Mouse (Mus musculus): ENCODE measurements around the gene Mapk12. TPM values are rescaled to one million over a fixed set of nuclear protein-coding genes. Genes with fewer than 3 reads are reported as not detected.

Mapk12 gene
- polyA plus RNA-seq, 1 experiment from 2014 or later: 23.0 TPM

GRCm38 (mm10) chr15:89106073-89106472 is 34.4 kb downstream of the Mapk12 start:
- Histone ChIP-seq H3K9ac (ENCODE audit: low read length) (no peak overlapping the region), H3K27ac (replicated peaks in 1 of 2; ENCODE audit: control insufficient read depth in 1 of 2, insufficient read depth in 1 of 2, low read depth in 2 of 2, low read length in 2 of 2) (no peak overlapping the region), H3K27me3 (ENCODE audit: control insufficient read depth, insufficient read depth, low read length) (no peaks in the 10 kb centered on the region), H3K4me2 (ENCODE audit: low read length) (no peak overlapping the region), H3K4me1 (ENCODE audit: control insufficient read depth in 2 of 2, insufficient read depth in 2 of 2, low read length in 2 of 2) (no peaks in the 10 kb centered on the region), H3K4me3 (ENCODE audit: control insufficient read depth in 1 of 2, insufficient read depth in 1 of 2, low read depth in 1 of 2, low read length in 2 of 2) (no peak overlapping the region), H3K36me3 (ENCODE audit: control insufficient read depth, insufficient read depth, low read length) (peaks cover 100% of the 10 kb centered on the region), H3K9me3 (ENCODE audit: control insufficient read depth, low read length) (no peaks in the 10 kb centered on the region)
- 87% methylated on average over 13 of the region's 13 CpGs for WGBS
- ATAC-seq (ENCODE audit: insufficient number of reproducible peaks, insufficient read depth, low FRiP score, low read depth): no peak

- Histone ChIP-seq H3K4me2 (ENCODE audit: low read length) (no peak overlapping the region), H3K9ac (ENCODE audit: low read length) (no peak overlapping the region), H3K27me3 (ENCODE audit: control insufficient read depth, insufficient read depth, low read length) (no peaks in the 10 kb centered on the region), H3K4me3 (ENCODE audit: control insufficient read depth in 1 of 2, insufficient read depth in 1 of 2, low read depth in 1 of 2, low read length in 2 of 2) (no peak overlapping the region), H3K36me3 (ENCODE audit: control insufficient read depth, insufficient read depth, low read length) (peaks cover 100% of the 10 kb centered on the region), H3K9me3 (ENCODE audit: control insufficient read depth, low read length) (no peaks in the 10 kb centered on the region), H3K4me1 (ENCODE audit: control insufficient read depth in 2 of 2, insufficient read depth in 2 of 2, low read length in 2 of 2) (no peaks in the 10 kb centered on the region), H3K27ac (replicated peaks in 1 of 2; ENCODE audit: control insufficient read depth in 1 of 2, insufficient read depth in 1 of 2, low read depth in 2 of 2, low read length in 2 of 2) (no peak overlapping the region)
- 96% methylated on average over 8 of the region's 8 CpGs for WGBS
- no peak for ATAC-seq (ENCODE audit: insufficient number of reproducible peaks, insufficient read depth, low FRiP score, low read depth)
Observed at GRCm38 (mm10) chr15:89104425-89104824, 36.1 kb downstream of the Mapk12 start.

- peaks cover 100% of the 10 kb centered on the region for H3K36me3 ChIP-seq (ENCODE audit: control insufficient read depth, insufficient read depth, low read length)
- H3K4me2 ChIP-seq (ENCODE audit: low read length): no peak overlapping the region
- H3K27ac ChIP-seq (replicated peaks in 1 of 2; ENCODE audit: control insufficient read depth in 1 of 2, insufficient read depth in 1 of 2, low read depth in 2 of 2, low read length in 2 of 2): no peak overlapping the region
- 88% methylated on average over 10 of the region's 10 CpGs for WGBS
- no peak overlapping the region for H3K9ac ChIP-seq (ENCODE audit: low read length)
- ATAC-seq (ENCODE audit: insufficient number of reproducible peaks, insufficient read depth, low FRiP score, low read depth): no peak
- H3K4me3 ChIP-seq (ENCODE audit: control insufficient read depth in 1 of 2, insufficient read depth in 1 of 2, low read depth in 1 of 2, low read length in 2 of 2): no peak overlapping the region
- no peaks in the 10 kb centered on the region for H3K9me3 ChIP-seq (ENCODE audit: control insufficient read depth, low read length)
- H3K4me1 ChIP-seq (ENCODE audit: control insufficient read depth in 2 of 2, insufficient read depth in 2 of 2, low read length in 2 of 2): no peaks in the 10 kb centered on the region
- H3K27me3 ChIP-seq (ENCODE audit: control insufficient read depth, insufficient read depth, low read length): no peaks in the 10 kb centered on the region
Observed at GRCm38 (mm10) chr15:89103921-89104320, 36.6 kb downstream of the Mapk12 start.

- Histone ChIP-seq H3K9me3 (ENCODE audit: control insufficient read depth, low read length) (no peaks in the 10 kb centered on the region), H3K27ac (replicated peaks in 1 of 2; ENCODE audit: control insufficient read depth in 1 of 2, insufficient read depth in 1 of 2, low read depth in 2 of 2, low read length in 2 of 2) (no peak overlapping the region), H3K36me3 (ENCODE audit: control insufficient read depth, insufficient read depth, low read length) (peaks cover 100% of the 10 kb centered on the region), H3K4me2 (ENCODE audit: low read length) (no peak overlapping the region), H3K9ac (ENCODE audit: low read length) (no peak overlapping the region), H3K4me3 (ENCODE audit: control insufficient read depth in 1 of 2, insufficient read depth in 1 of 2, low read depth in 1 of 2, low read length in 2 of 2) (no peak overlapping the region), H3K27me3 (ENCODE audit: control insufficient read depth, insufficient read depth, low read length) (no peaks in the 10 kb centered on the region), H3K4me1 (ENCODE audit: control insufficient read depth in 2 of 2, insufficient read depth in 2 of 2, low read length in 2 of 2) (no peaks in the 10 kb centered on the region)
- ATAC-seq (ENCODE audit: insufficient number of reproducible peaks, insufficient read depth, low FRiP score, low read depth): no peak
- 76% methylated on average over 5 of the region's 5 CpGs for whole genome bisulfite sequencing
Observed at GRCm38 (mm10) chr15:89102646-89103045, 37.9 kb downstream of the Mapk12 start.

GRCm38 (mm10) chr15:89100823-89101222 is 39.7 kb downstream of the Mapk12 start:
- Histone ChIP-seq H3K9me3 (ENCODE audit: control insufficient read depth, low read length) (no peaks in the 10 kb centered on the region), H3K9ac (ENCODE audit: low read length) (no peak overlapping the region), H3K4me3 (ENCODE audit: control insufficient read depth in 1 of 2, insufficient read depth in 1 of 2, low read depth in 1 of 2, low read length in 2 of 2) (no peak overlapping the region), H3K27me3 (ENCODE audit: control insufficient read depth, insufficient read depth, low read length) (no peaks in the 10 kb centered on the region), H3K4me2 (ENCODE audit: low read length) (no peak overlapping the region), H3K27ac (replicated peaks in 1 of 2; ENCODE audit: control insufficient read depth in 1 of 2, insufficient read depth in 1 of 2, low read depth in 2 of 2, low read length in 2 of 2) (no peak overlapping the region), H3K36me3 (ENCODE audit: control insufficient read depth, insufficient read depth, low read length) (peaks cover 100% of the 10 kb centered on the region), H3K4me1 (ENCODE audit: control insufficient read depth in 2 of 2, insufficient read depth in 2 of 2, low read length in 2 of 2) (no peaks in the 10 kb centered on the region)
- ATAC-seq (ENCODE audit: insufficient number of reproducible peaks, insufficient read depth, low FRiP score, low read depth): no peak
- WGBS: 87% methylated on average over 12 of the region's 12 CpGs

- Histone ChIP-seq H3K9me3 (ENCODE audit: control insufficient read depth, low read length) (no peaks in the 10 kb centered on the region), H3K27ac (replicated peaks in 1 of 2; ENCODE audit: control insufficient read depth in 1 of 2, insufficient read depth in 1 of 2, low read depth in 2 of 2, low read length in 2 of 2) (no peak overlapping the region), H3K4me3 (ENCODE audit: control insufficient read depth in 1 of 2, insufficient read depth in 1 of 2, low read depth in 1 of 2, low read length in 2 of 2) (no peak overlapping the region), H3K4me2 (ENCODE audit: low read length) (no peak overlapping the region), H3K36me3 (ENCODE audit: control insufficient read depth, insufficient read depth, low read length) (peaks cover 100% of the 10 kb centered on the region), H3K4me1 (ENCODE audit: control insufficient read depth in 2 of 2, insufficient read depth in 2 of 2, low read length in 2 of 2) (no peaks in the 10 kb centered on the region), H3K9ac (ENCODE audit: low read length) (no peak overlapping the region), H3K27me3 (ENCODE audit: control insufficient read depth, insufficient read depth, low read length) (no peaks in the 10 kb centered on the region)
- 89% methylated on average over 7 of the region's 7 CpGs for WGBS
- ATAC-seq (ENCODE audit: insufficient number of reproducible peaks, insufficient read depth, low FRiP score, low read depth): no peak
Observed at GRCm38 (mm10) chr15:89098616-89099015, 41.9 kb downstream of the Mapk12 start.

- H3K9ac ChIP-seq (ENCODE audit: low read length): no peak overlapping the region
- H3K27me3 ChIP-seq (ENCODE audit: control insufficient read depth, insufficient read depth, low read length): no peaks in the 10 kb centered on the region
- no peak overlapping the region for H3K27ac ChIP-seq (replicated peaks in 1 of 2; ENCODE audit: control insufficient read depth in 1 of 2, insufficient read depth in 1 of 2, low read depth in 2 of 2, low read length in 2 of 2)
- 93% methylated on average over 5 of the region's 5 CpGs for WGBS
- H3K36me3 ChIP-seq (ENCODE audit: control insufficient read depth, insufficient read depth, low read length): peaks cover 100% of the 10 kb centered on the region
- ATAC-seq (ENCODE audit: insufficient number of reproducible peaks, insufficient read depth, low FRiP score, low read depth): no peak
- H3K4me1 ChIP-seq (ENCODE audit: control insufficient read depth in 2 of 2, insufficient read depth in 2 of 2, low read length in 2 of 2): no peaks in the 10 kb centered on the region
- H3K4me2 ChIP-seq (ENCODE audit: low read length): no peak overlapping the region
- H3K9me3 ChIP-seq (ENCODE audit: control insufficient read depth, low read length): no peaks in the 10 kb centered on the region
- no peak overlapping the region for H3K4me3 ChIP-seq (ENCODE audit: control insufficient read depth in 1 of 2, insufficient read depth in 1 of 2, low read depth in 1 of 2, low read length in 2 of 2)
Observed at GRCm38 (mm10) chr15:89097450-89097849, 43.1 kb downstream of the Mapk12 start.

GRCm38 (mm10) chr15:89092181-89092580 is 48.3 kb downstream of the Mapk12 start:
- Histone ChIP-seq H3K36me3 (ENCODE audit: control insufficient read depth, insufficient read depth, low read length) (peaks cover 48% of the 10 kb centered on the region), H3K4me3 (ENCODE audit: control insufficient read depth in 1 of 2, insufficient read depth in 1 of 2, low read depth in 1 of 2, low read length in 2 of 2) (no peak overlapping the region), H3K4me2 (ENCODE audit: low read length) (no peak overlapping the region), H3K27ac (replicated peaks in 1 of 2; ENCODE audit: control insufficient read depth in 1 of 2, insufficient read depth in 1 of 2, low read depth in 2 of 2, low read length in 2 of 2) (no peak overlapping the region), H3K4me1 (ENCODE audit: control insufficient read depth in 2 of 2, insufficient read depth in 2 of 2, low read length in 2 of 2) (peaks cover 3 to 7% of the 10 kb centered on the region in 2 experiments; a peak in 3 of 4 replicates), H3K9ac (ENCODE audit: low read length) (no peak overlapping the region), H3K27me3 (ENCODE audit: control insufficient read depth, insufficient read depth, low read length) (no peaks in the 10 kb centered on the region), H3K9me3 (ENCODE audit: control insufficient read depth, low read length) (no peaks in the 10 kb centered on the region)
- ATAC-seq (ENCODE audit: insufficient number of reproducible peaks, insufficient read depth, low FRiP score, low read depth): no peak
- WGBS: 78% methylated on average over 5 of the region's 5 CpGs
